Mouse (Mus musculus): ENCODE data around the gene Mdp1.

The Mdp1 gene

DNA sequence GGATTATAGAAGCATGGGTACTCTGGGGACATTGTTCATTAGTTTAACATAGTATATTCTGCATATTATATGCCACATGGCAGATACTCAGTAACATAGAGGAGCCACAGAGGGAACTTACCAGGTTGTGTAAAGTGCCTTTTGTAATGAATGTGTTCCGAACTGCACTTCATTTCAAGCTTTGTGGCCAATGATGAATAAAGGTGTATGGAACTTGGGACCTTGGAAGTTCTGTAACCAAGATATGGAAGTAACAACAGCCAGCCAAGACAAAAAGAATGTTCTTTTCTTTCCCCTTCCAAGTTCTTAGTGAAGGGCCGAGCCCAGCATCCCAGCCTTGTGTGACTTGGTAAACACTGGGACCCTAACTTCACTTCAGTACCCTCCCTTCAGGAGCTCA, 10.4 kb downstream of the Mdp1 start, which contains the start of gene Tssk4:
Tssk4 (plus strand) TSS at position 301 of the 400 bp plus-strand sequence.
- in situ Hi-C loops (cut with MboI; ENCODE audit: low pct_unique_long_range_greater_than_20kb in 1 of 2, low sequenced_read_pairs in 2 of 2, unreplicated experiment in 1 of 2) = no loop called here

- in situ Hi-C loops (cut with MboI; ENCODE audit: low pct_unique_long_range_greater_than_20kb in 1 of 2, low sequenced_read_pairs in 2 of 2, unreplicated experiment in 1 of 2) = no loop called here
These were observed 15.9 kb downstream of the Mdp1 start for GRCm38 (mm10) chr14:55644261-55644888.

DNA sequence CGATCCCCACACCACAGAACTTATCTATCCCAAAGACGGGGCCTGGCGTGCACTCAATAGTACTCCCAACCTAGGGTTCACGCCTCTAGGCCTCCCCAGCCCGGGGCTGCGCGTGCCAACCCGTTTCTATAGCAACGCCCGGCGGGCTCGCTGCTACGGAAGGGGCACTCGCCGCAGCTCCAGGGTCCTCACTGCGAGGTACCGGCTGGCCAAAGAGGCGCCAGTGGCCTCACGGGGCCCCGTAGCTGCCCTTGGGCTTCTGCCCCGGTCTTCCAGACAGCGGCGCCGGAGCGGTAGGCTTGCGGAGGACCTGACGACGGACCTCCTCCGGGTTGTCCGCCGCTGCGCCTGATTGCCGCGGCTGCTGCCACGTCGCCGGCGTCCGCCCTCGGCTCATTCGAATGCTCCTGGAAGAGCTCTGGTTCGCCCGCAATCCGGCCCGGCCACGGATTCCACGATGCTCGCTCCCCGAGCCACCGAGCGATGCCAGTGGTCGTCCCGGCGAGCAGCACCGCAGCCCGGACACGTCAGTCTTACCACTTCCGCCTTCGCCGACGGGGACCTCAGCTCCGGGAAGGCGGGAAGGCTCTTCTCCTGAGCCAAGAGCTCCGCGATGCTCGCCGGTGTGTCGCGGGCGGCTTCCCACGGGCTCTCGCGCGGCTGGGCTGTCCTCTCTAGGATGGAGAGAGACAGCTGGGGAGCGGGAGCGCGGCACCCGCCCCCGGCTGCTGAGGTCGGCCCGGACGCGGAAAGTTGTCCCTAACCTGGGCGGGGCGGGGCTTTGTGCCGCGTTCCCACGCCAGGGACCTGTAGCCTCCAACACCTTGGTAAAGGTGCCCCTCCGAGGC, 17.0 kb downstream of the Mdp1 start, which contains the start of gene Tm9sf1:
Tm9sf1 (minus strand) TSS at position 747 of the 848 bp plus-strand sequence.
- in situ Hi-C loops (cut with MboI; ENCODE audit: low pct_unique_long_range_greater_than_20kb in 1 of 2, low sequenced_read_pairs in 2 of 2, unreplicated experiment in 1 of 2) = no loop called here

GRCm38 (mm10) chr14:55642679-55643059, 17.6 kb downstream of the Mdp1 start:
- in situ Hi-C loops (cut with MboI; ENCODE audit: low pct_unique_long_range_greater_than_20kb in 1 of 2, low sequenced_read_pairs in 2 of 2, unreplicated experiment in 1 of 2) = no loop called here

- in situ Hi-C loops (cut with MboI; ENCODE audit: low pct_unique_long_range_greater_than_20kb in 1 of 2, low sequenced_read_pairs in 2 of 2, unreplicated experiment in 1 of 2) = no loop called here
These were observed 19.0 kb downstream of the Mdp1 start for GRCm38 (mm10) chr14:55641291-55641690.

DNA sequence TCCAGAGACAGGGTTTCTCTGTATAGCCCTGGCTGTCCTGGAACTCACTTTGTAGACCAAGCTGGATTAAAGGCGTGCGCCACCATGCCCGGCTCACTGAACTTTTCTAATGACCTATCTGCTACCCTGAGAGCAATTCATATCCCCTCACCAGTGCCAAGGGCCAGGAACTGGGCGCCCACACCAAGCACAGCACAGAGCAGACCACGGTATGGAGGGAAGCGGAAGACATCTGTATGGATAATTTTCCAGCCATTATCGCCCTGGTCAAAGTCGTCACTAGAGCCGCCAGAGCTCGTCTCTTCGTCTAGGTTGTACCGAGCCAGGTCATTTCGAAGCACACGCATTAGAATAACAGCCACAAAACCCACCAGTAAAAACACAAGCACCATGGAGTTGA, 19.5 kb downstream of the Mdp1 start:
- in situ Hi-C loops (cut with MboI; ENCODE audit: low pct_unique_long_range_greater_than_20kb in 1 of 2, low sequenced_read_pairs in 2 of 2, unreplicated experiment in 1 of 2) = no loop called here

GRCm38 (mm10) chr14:55637795-55638194, 22.5 kb downstream of the Mdp1 start, which contains the start of gene Gm49378:
TSS of gene Gm49378 (minus strand) at chr14:55637895.
- in situ Hi-C loops (cut with MboI; ENCODE audit: low pct_unique_long_range_greater_than_20kb in 1 of 2, low sequenced_read_pairs in 2 of 2, unreplicated experiment in 1 of 2) = no loop called here

DNA sequence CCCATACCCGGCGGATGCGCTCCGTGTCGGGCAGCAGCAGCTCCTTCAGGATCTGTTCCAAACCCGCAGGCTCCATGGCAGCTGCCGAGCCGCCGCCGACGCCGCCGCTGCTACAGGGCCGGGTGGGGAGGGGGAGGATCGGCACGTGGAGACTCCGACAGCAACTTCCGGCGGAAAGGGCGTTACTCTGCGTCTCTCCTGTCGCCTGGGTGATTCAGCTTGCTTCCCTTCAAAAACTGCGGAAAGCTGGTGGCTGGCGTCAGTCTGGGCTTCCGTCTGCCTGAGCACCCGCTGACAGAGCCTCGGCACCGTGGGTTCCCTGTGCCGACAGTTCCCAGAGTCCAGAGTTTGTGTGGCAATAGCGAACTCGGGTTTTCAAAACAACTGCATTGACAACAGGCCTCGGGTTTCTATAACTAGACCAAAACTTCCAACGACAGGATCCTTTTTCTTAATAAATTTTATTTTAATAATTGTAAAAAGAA, 24.7 kb downstream of the Mdp1 start, which contains the start of gene Ipo4:
Ipo4 (minus strand) TSS at position 435 of the 485 bp plus-strand sequence.
- in situ Hi-C loops (cut with MboI; ENCODE audit: low pct_unique_long_range_greater_than_20kb in 1 of 2, low sequenced_read_pairs in 2 of 2, unreplicated experiment in 1 of 2) = no loop called here

DNA sequence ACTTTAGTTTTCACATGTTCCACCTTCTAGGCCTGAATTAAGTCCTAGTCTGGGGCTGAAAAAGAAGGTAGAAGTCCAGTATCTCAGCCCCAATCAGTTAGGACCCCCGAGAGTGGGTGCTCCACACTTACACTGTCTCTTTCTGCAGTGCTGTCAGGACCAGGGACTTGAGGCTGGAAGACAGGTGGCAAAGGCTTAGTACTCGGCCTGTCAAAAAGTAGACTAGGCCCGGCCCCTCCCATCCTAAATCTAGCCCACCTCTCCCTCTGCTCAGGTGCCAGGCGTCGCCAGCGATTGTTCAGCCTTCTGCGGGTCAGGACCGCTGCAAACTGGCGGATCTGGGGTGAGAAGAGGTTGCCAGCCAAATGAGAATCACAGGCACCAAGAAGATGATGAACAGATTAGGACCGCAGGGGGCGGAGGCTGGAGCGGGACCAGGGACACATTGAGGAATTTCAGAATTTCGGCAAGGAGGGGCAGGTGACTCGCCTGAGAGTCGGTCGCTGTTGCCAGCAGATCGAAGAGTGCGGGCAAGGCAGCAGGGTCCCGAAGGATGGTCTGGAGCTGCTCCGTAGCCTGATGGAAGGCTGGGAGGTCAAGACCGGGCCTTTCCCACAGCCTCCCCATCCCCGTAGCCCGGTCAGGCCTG, 25.3 kb downstream of the Mdp1 start:
- in situ Hi-C loops (cut with MboI; ENCODE audit: low pct_unique_long_range_greater_than_20kb in 1 of 2, low sequenced_read_pairs in 2 of 2, unreplicated experiment in 1 of 2) = no loop called here

- in situ Hi-C loops (cut with MboI; ENCODE audit: low pct_unique_long_range_greater_than_20kb in 1 of 2, low sequenced_read_pairs in 2 of 2, unreplicated experiment in 1 of 2) = no loop called here
These were observed 31.0 kb downstream of the Mdp1 start for GRCm38 (mm10) chr14:55629312-55629711.

GRCm38 (mm10) chr14:55628077-55628827, 32.1 kb downstream of the Mdp1 start:
- in situ Hi-C loops (cut with MboI; ENCODE audit: low pct_unique_long_range_greater_than_20kb in 1 of 2, low sequenced_read_pairs in 2 of 2, unreplicated experiment in 1 of 2) = no loop called here

- in situ Hi-C loops (cut with MboI; ENCODE audit: low pct_unique_long_range_greater_than_20kb in 1 of 2, low sequenced_read_pairs in 2 of 2, unreplicated experiment in 1 of 2) = no loop called here
These were observed 41.7 kb downstream of the Mdp1 start for GRCm38 (mm10) chr14:55618486-55619195.

GRCm38 (mm10) chr14:55617822-55618221, 42.5 kb downstream of the Mdp1 start, which contains the start of gene Rec8:
TSS of gene Rec8 (plus strand) at chr14:55618037.
- in situ Hi-C loops (cut with MboI; ENCODE audit: low pct_unique_long_range_greater_than_20kb in 1 of 2, low sequenced_read_pairs in 2 of 2, unreplicated experiment in 1 of 2) = no loop called here

DNA sequence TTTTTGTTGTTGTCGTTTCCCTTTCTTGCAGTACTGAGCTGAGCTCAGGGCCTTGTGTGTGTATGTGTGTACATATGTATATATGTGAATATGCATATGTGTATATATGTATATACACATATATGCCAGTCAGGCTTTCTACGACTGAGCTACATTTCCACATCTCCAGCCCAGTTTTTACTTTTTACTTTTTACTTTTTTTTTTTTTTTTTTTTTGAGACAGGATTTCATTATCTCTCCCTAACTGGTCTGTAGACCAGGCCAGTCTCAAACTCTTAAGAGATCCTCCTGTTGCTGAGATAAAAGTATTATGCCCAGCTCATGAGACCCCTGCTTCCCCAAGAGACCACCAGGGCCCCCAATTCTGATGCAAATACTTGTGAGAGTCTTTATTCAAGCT, 43.5 kb downstream of the Mdp1 start:
- in situ Hi-C loops (cut with MboI; ENCODE audit: low pct_unique_long_range_greater_than_20kb in 1 of 2, low sequenced_read_pairs in 2 of 2, unreplicated experiment in 1 of 2) = no loop called here

DNA sequence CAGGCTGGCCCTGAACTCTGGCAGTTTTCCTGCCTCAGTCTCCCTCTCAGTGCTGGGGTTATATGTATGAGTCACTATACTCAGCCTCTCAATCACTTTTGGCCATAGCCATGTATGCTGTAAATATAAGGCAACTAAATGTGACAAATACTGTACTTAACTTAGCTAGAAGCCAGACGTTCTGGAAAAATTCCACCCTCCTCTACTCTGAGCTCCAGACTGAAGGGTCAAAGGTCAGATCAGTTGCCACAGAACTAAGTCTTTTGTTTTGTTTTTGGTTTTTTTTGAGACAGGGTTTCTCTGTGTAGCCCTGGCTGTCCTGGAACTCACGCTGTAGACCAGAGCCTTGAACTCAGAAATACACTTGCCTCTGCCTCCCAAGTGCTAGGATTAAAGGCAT, 44.4 kb downstream of the Mdp1 start:
- in situ Hi-C loops (cut with MboI; ENCODE audit: low pct_unique_long_range_greater_than_20kb in 1 of 2, low sequenced_read_pairs in 2 of 2, unreplicated experiment in 1 of 2) = no loop called here

DNA sequence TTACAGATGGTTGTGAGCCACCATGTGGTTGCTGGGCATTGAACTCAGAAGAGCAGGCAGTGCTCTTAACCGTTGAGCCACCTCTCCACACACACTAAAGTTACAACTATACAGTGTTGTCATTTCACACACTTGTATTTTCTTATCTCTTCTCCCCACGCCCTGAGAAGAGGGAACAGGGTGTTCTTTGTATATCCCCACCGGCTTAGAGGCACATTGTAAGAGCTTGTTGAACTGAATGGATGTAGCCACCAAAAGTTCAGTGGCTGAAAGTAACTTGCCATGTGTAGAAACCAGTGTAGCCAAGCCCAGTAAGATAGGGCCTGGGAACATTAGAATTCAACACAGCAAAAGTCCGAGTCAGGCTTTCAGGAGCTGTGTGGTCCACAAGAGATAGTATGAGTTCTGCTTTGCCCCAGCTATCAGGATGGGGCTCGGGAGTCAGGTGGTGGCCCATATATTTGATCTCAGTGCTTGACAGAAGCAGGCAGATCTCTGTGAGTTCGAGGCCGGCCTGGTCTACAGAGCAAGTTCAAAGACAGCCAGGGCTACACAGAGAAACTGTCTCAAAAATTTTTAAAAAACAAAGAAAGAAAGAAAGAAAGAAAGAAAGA, 45.6 kb downstream of the Mdp1 start:
- in situ Hi-C loops (cut with MboI; ENCODE audit: low pct_unique_long_range_greater_than_20kb in 1 of 2, low sequenced_read_pairs in 2 of 2, unreplicated experiment in 1 of 2) = no loop called here

DNA sequence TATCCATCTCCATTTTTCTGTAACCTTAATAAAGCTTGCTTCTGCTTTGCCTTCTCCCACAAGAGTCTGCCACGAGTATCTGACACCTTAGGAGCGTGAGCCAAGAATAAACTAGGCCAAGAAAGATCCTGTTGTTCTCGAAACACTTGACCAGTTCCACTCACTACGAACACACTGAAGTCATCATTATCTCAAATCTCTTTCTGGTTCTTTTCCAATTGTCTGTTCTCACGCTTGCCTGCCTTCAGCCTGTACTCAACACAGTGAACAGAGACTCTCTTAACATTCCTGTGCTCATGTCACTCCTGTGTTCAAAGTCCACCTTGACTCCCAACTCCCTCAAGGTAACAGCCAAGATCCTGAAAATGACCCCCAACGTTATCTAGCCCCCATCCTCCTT, 47.0 kb downstream of the Mdp1 start:
- in situ Hi-C loops (cut with MboI; ENCODE audit: low pct_unique_long_range_greater_than_20kb in 1 of 2, low sequenced_read_pairs in 2 of 2, unreplicated experiment in 1 of 2) = no loop called here
